Mouse (Mus musculus) common myeloid progenitor, adult 5-6 weeks (primary cell): ENCODE results near the gene Sf3b4. TPM values are rescaled to one million over a fixed set of nuclear protein-coding genes. Genes with fewer than 3 reads are reported as not detected.

Experiments
- ATAC-seq: replicated peaks from 2 replicates; pipeline ENCODE4 v1.8.0; 2016; ENCODE audit warnings: low read depth, mild to moderate bottlenecking, moderate TSS enrichment, inconsistent platforms; ENCODE audit not compliant: poor library complexity, severe bottlenecking
- total RNA-seq: library from RNA; stranded (forward); fragments of 200-1000, 187-1606 nt; gene quantifications from 2 replicates; pipeline ENCODE4 v1.2.3, GENCODE M21; 2017

Gene Sf3b4
- total RNA-seq = 30.4 and 37.3 TPM in 2 replicates

DNA sequence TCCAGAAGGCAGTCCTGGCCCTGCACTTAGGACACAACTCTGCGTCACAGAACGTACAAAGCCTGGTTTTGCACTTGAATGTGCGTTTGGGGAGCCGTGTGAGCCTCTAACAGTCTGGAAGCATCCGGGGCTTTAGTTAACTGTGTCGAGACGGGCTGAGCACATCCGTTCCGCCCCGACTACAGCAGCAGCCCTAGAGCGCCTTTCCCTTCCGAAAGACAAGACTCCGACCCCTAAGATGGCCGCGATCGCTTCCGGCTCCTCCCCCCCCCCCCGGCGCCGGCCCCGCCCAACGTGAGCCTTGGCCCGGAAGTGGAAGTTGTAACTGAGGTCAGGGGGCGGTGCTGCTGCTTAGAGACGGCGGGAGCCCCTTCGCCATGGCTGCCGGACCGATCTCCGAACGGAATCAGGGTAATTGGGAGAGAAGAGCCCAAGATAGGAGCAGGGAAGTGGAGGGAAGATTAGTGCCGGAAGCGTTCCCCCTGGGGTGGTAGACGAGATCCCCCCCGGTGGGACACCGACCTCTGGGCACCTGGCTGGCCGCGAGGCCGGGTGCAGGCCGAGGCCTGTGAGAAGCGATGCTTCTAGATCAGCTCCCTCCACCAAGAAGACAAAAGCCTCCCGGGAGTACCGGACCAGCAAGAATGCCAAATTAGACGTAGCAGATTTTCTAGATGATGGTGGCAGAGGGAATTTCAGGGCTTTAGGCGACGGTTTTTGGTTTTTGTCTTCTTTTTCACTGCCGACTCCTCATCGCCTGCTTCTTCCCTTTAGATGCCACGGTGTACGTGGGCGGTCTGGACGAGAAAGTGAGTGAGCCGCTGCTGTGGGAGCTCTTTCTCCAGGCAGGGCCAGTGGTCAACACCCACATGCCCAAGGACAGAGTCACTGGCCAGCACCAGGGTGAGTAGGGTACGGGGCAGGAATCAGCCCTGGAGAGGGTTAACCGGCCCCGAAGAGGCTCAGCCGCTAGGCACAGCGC is at the start of gene Sf3b4:
Gene Sf3b4 (plus strand): TSS at position 136 of the 982 bp plus-strand sequence.
- peak; percentile 89 for ATAC-seq

- no peak for ATAC-seq
Observed at GRCm38 (mm10) chr3:96124235-96124634, 47.9 kb upstream of the Sf3b4 start.

- ATAC-seq = no peak
Observed at GRCm38 (mm10) chr3:96128128-96128527, 44.0 kb upstream of the Sf3b4 start.

GRCm38 (mm10) chr3:96132478-96132877 is 39.7 kb upstream of the Sf3b4 start:
- no peak for ATAC-seq

DNA sequence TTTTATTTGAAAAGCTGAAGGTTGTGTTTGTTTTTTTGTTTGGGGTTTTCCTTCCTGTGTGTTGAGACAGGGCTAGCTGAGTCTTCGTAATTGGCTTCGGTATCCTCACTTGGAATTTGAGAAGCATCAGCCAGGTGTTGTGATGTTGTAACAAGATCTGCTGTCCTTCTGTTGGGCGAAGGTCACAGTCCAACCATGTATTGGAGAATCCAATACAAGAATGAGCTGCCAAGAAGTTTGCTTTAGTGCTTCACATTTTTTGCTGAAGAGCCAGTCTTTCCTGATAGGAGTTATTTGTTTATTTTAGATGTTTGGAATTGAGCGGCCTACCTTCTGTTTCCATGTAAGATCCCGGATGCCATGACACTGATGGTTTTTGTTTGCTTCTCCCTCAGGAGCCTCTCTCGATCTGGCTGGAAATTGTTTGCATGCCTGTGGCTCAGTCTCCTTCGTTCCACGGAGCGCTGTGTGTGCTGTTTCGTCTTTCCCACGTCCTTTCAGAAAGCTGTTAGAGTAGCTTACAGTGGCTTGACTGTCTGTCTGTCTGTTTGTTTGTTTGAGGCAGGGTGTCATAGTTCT is 38.7 kb upstream of the Sf3b4 start:
- ATAC-seq = no peak

DNA sequence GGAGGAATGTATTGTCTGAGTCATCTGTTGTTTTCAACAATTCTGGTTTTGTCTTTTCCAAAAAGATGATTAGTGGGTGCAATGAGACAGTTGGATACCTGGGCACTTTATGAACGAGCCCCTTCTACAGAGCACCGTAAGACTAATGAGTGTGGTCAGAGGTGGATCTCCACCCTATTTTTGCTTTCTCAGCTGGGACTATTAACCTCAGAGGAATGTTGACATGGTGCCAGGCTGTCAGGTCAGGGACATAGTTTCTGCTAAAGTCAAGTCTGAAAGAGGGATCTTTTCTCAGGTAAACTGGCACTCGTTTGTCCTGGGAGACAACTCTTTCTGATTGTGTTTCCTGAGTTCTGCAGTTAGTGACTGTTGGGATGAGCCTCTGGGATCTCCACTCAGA is 37.1 kb upstream of the Sf3b4 start:
- no peak for ATAC-seq

DNA sequence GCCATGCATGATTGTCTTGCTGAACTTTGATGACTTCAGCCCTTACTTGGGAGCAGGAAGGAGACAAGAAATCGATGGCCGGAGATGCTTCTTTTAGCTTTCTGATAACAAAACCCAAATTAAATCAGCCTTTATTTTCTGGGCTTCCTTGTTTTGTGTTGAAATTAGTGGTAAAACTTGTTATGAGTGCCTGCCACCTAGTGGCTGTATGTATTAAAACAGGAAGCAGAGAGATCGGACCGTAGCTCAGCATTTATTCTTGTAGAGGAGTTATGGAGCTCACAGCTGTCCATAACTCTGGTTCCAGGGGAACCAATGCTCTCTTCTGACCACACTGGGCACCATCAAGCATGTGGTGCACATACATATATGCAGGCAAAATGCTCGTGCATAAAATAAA is 24.2 kb upstream of the Sf3b4 start:
- peak; percentile 89 for ATAC-seq

DNA sequence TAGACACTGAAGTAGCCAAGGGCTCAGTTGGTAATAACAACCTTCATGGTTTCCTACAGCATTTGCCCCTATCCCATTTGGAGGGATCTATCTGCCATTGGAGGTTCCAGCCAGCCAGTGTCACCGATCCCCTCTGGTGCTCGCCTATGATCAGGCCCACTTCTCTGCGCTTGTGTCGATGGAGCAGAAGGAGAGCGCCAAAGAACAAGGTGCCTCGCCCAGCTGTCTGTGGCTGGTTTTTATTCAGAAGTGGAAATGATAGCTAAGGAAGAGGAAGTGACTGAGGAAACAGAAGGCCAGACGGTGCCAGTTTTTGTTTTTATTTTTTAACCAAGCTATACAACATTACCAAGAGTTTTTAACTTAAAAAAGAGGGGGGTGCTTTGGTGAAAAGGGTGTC is 20.3 kb upstream of the Sf3b4 start:
- peak; percentile 23; the same call in 1 of the 2 replicates for ATAC-seq

- no peak for ATAC-seq
Observed at GRCm38 (mm10) chr3:96152611-96153010, 19.5 kb upstream of the Sf3b4 start.

DNA sequence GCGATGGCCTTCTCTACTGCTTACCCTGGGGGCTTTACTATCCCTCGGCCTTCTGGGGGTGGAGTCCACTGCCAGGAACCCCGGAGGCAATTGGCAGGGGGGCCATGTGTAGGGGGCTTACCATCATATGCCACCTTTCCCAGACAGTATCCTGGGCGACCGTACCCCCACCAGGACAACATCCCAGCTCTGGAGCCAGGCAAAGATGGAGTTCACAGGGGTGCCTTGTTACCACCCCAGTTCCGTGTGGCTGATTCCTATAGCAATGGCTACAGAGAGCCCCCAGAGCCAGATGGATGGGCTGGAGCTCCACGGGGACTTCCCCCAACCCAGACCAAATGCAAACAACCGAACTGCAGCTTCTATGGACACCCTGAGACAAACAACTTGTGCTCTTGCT is 16.6 kb upstream of the Sf3b4 start:
- ATAC-seq = no peak

DNA sequence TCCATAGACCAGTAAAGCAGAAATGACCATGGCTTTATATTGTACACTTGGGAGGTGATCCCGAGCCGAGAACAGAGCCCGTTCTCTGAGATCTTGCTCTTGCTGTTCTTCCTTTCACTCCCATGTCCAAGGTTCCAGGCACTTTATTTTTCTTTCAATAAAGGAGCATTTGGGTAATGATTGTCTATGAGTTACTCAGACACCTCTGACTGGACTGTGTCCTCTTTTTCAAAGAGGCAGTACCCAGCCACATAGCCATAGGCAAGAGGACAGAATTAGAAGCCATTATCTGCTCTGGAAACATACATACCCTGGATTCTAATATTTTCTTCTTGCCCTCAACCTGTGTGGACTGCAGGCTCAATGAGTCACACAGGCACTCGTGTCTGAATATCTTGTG is 12.3 kb upstream of the Sf3b4 start:
- ATAC-seq = no peak

DNA sequence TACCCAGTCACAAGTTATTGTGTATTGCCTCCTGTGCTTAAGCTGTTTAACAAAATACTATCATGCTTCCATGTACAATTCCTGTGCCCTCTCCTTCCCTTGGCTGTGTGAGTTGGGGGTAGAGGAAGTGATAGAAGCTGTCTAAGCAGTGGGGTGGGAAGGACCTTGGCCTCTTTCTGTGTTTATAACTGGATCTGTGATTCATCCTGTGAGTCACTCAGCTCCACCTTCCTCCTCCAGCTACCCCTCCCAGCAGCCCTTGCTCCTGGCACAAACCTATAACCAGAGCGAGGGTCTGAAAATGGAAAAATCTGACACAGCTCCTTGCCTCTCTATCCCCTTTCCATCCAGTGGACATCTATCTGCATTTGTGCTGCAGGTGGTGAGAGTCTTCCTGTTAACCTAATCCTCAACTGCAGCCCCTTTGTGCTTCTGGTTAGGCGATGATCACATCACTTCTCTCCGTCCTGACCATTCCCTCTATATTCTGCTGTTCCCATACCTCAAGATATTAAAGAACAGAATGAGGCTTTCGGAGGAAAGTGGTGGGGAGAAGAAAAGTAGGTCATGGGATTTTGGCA is 11.8 kb upstream of the Sf3b4 start:
- no peak for ATAC-seq

GRCm38 (mm10) chr3:96160803-96161516 is 11.2 kb upstream of the Sf3b4 start:
- no peak for ATAC-seq

DNA sequence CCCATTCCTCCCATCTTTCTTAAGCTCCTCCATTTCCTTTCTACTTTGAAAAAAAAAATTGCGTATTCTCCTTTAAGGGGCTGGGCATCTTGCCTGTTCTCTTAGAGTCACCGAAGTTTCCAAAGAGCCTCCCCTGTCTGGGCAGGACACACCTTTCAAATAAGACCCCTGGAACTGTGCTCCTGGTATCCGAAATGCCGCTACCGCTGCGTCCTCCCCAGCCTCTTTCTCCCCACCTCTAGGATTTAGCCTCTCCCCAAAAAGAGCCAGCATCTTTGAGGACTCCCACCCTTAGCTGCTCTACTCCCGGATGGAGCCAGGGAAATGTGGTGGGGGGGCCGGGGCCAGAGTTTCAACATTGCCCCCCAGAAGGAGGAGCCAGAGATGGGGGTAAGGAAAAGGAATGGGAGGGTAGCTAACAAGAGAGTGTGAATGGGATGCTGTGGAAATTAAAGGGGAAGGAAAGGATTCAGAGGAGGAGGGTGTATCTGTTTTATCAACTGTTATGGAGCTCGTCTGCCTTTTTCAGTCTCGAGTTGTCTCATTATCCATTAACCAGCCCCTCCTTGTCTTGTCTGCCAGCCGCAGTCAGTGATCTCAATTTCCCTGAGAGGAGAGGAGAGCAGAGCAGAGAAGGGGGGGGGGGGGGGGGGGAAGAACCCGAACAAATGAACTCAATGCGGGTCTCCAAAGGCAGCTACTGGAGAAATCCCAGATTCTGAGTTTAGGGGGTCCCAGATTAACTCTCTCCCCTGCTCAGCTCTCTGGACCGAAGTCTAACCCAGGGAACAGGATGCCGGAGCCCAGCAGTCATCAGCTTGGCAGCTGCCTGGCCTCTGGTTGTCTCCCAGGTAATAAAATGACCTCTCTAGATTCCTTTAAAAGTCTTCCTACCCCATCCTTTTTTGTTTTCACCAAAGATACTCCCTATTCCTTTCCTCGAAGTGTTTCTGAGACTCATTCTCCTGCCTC is 10.0 kb upstream of the Sf3b4 start, which contains the start of gene Mtmr11:
Gene Mtmr11 (plus strand): TSS at position 136 of the 972 bp plus-strand sequence.
- ATAC-seq = no peak

DNA sequence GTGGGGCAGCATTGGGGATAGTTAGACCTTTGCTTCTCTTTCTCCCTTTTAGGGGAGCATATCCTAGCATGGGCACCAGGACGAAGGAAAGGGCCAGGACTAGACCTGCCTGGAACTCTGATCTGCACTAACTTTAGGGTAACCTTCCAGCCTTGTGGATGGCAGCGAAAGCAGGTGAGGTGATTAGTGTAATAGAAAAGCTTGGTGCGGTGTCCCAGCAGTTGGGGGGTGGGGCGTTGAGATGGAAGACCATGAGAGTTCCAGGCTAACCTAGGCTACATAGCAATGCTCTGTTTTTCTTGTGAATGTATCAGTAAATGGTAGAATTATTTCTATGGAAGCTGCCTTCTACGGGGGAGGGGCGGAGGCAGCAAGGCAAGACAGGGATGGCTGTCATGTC is 9.1 kb upstream of the Sf3b4 start:
- ATAC-seq = no peak

DNA sequence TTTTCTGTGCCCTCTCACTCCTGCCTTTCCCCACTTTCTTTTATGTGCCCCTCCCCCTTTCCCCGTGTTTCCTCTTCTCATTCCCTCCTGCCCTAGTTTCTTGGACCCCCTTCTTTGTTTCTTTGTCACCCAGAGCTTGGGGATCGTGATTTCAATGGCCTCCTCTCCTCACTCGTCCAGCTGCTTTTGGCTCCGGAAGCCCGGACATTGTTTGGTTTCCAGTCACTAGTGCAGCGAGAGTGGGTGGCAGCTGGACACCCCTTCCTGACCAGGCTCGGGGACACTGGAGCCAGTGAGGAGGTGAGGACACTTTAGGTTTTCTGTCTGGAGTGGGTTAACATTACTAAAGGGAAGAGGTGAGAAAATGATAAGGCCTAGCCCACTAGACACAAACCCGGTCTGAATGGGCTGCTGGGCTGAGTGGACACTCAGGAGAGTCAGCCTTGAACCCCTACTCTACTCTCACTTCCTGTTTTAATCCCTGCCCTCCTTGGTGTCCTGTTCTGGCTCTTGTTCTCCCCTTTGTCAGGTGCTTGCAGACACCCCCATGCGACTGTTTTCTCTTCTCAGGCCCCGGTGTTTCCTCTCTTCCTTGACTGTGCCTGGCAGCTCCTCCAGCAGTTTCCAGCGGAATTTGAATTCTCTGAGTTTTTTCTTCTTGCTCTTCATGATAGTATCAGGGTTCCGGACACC is 3.5 kb upstream of the Sf3b4 start:
- ATAC-seq = no peak

GRCm38 (mm10) chr3:96170276-96170675 is 1.9 kb upstream of the Sf3b4 start:
- ATAC-seq = no peak

DNA sequence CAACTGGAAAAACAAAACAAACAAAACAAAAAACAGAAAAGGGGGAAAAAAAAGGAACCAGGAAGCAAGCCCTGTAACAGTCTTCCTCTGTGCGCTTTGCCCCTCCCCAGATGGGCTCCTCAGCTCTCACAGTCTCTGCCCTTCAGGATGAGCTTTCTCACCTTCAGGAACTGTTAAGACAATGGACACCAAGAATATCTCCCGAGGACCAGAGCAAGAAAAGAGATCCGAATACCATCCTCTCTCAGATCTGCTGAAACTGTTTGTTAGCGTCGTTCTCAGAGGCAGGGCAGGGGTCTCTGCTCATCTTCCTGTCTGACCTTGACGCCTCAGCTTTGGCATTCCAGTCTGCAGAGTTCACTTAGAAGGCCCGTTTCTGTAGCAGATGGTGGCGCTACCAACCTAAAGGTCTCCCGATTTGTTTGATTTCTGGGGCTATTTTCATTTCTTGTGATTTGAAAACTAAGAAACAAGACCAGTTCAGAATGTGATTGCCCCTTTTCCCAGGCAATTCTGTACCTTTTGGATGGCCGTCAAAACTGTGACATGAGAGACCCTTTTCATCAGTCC is 1.1 kb upstream of the Sf3b4 start:
- no peak for ATAC-seq
